Mouse (Mus musculus): ENCODE measurements around the gene Reln.

- TF ChIP-seq POLR2A (IDR thresholded peaks at IDR 0.05; ENCODE audit: low read depth, low read length) (no peak), CTCF (IDR thresholded peaks at IDR 0.05; ENCODE audit: borderline replicate concordance, insufficient read depth, low read length) (no peak)
Observed at GRCm38 (mm10) chr5:22027240-22027875, 317.1 kb downstream of the Reln start.
